Mouse (Mus musculus): ENCODE measurements around the gene Gopc. TPM values are rescaled to one million over a fixed set of nuclear protein-coding genes. Genes with fewer than 3 reads are reported as not detected.

Gopc gene
- polyA plus RNA-seq (2012; rRNA removed), result 4.9 and 5.7 TPM in 2 replicates

GRCm38 (mm10) chr10:52381845-52382591 is at the start of gene Gopc:
Gene Gopc (minus strand): TSS chr10:52382124.
- TF ChIP-seq CTCF (IDR thresholded peaks at IDR 0.05; ENCODE audit: control insufficient read depth, insufficient read depth, insufficient replicate concordance, low read depth, low read length) (no peak), POLR2A (IDR thresholded peaks at IDR 0.05; ENCODE audit: control insufficient read depth, low read depth, low read length) (no peak; the same call in 1 of the 2 replicates)
- H3K27me3 ChIP-seq (ENCODE audit: control insufficient read depth, insufficient read depth, low read length), result no peaks in the 10 kb centered on the region
- peaks cover 2% of the 10 kb centered on the region; the same call in 1 of the 2 replicates for H3K4me1 ChIP-seq (ENCODE audit: control insufficient read depth, insufficient read depth, low read length)
- no peaks in the 10 kb centered on the region for H3K36me3 ChIP-seq (ENCODE audit: control insufficient read depth, insufficient read depth, low read length)
- H3K27ac ChIP-seq (ENCODE audit: control insufficient read depth, insufficient read depth, low read depth, low read length), result peak within 1 kb of the TSS; percentile 90
- peak within 1 kb of the TSS; percentile 94 for H3K4me3 ChIP-seq (ENCODE audit: control insufficient read depth, low read depth, low read length)

GRCm38 (mm10) chr10:52430953-52431352 is 49.0 kb upstream of the Gopc start:
- Histone ChIP-seq H3K27ac (ENCODE audit: control insufficient read depth, insufficient read depth, low read depth, low read length) (no peak overlapping the region), H3K4me1 (ENCODE audit: control insufficient read depth, insufficient read depth, low read length) (no peaks in the 10 kb centered on the region), H3K27me3 (ENCODE audit: control insufficient read depth, insufficient read depth, low read length) (no peaks in the 10 kb centered on the region), H3K36me3 (ENCODE audit: control insufficient read depth, insufficient read depth, low read length) (peaks cover 1% of the 10 kb centered on the region; the same call in 1 of the 2 replicates), H3K4me3 (ENCODE audit: control insufficient read depth, low read depth, low read length) (no peak overlapping the region)
- no peak for TF ChIP-seq CTCF (IDR thresholded peaks at IDR 0.05; ENCODE audit: control insufficient read depth, insufficient read depth, insufficient replicate concordance, low read depth, low read length)
- TF ChIP-seq POLR2A (IDR thresholded peaks at IDR 0.05; ENCODE audit: control insufficient read depth, low read depth, low read length), result no peak

GRCm38 (mm10) chr10:52427634-52428415 is 45.9 kb upstream of the Gopc start:
- H3K27me3 ChIP-seq (ENCODE audit: control insufficient read depth, insufficient read depth, low read length), result no peaks in the 10 kb centered on the region
- no peak overlapping the region for H3K27ac ChIP-seq (ENCODE audit: control insufficient read depth, insufficient read depth, low read depth, low read length)

DNA sequence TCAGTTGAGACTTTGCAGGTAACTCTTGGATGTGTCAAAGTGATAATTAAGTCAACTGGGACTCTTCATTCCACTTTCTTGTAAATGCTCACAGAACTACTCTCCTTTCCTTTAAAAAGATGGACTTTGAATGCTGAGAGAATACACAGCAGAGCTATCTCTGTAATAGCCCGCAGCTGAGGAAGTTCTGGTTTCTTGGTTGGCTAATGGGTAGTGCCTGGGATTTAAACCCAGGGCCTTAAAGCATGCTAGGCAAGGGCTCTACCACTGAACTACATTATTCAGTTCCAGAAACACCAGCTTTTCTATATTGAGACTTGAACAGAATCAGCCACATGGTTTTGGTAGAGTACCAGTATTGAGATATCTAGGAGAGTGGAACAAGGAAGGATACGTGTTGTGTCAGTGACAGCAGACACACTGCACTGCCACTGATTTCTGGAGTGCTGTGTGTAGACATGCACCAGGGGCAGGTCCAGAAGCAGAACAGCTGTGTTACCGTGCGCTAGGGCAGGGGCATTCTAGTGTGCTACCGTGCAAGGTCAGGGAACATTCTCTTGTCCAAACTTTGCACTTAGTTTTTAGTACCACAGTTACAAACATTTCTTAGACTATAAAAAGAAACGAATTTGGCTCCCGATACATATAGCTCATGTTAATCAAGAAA is 44.5 kb upstream of the Gopc start:
- H3K27ac ChIP-seq (ENCODE audit: control insufficient read depth, insufficient read depth, low read depth, low read length), result no peak overlapping the region
- TF ChIP-seq POLR2A (IDR thresholded peaks at IDR 0.05; ENCODE audit: control insufficient read depth, low read depth, low read length) (no peak), CTCF (IDR thresholded peaks at IDR 0.05; ENCODE audit: control insufficient read depth, insufficient read depth, insufficient replicate concordance, low read depth, low read length) (no peak)

More at GRCm38 (mm10) chr10:52427634-52428415, 45.9 kb upstream of the Gopc start:
- no peak for TF ChIP-seq POLR2A (IDR thresholded peaks at IDR 0.05; ENCODE audit: control insufficient read depth, low read depth, low read length)
- no peak for TF ChIP-seq CTCF (IDR thresholded peaks at IDR 0.05; ENCODE audit: control insufficient read depth, insufficient read depth, insufficient replicate concordance, low read depth, low read length)
- H3K4me1 ChIP-seq (ENCODE audit: control insufficient read depth, insufficient read depth, low read length), result no peaks in the 10 kb centered on the region
- peaks cover 1% of the 10 kb centered on the region; the same call in 1 of the 2 replicates for H3K36me3 ChIP-seq (ENCODE audit: control insufficient read depth, insufficient read depth, low read length)
- no peak overlapping the region for H3K4me3 ChIP-seq (ENCODE audit: control insufficient read depth, low read depth, low read length)

DNA sequence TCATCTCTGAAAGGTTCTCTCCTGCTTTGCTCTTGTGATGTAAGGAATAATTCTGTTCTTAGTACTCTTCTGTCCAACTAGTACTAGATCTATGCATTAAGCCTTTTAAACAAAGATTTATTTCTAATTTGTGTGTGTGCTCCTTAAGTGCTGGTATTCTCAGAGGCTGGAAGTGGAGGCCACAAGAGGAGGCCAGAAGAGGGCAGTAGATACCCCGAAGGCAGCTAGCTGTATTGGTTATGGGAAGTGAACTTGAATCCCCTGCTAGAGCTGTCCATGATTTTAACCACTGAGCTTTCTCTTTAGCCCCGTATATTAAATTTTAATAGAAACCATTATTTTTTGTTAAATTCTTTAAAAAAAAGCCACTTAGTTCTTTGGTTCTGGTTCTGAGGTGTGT is 41.2 kb upstream of the Gopc start:
- no peaks in the 10 kb centered on the region for H3K36me3 ChIP-seq (ENCODE audit: control insufficient read depth, insufficient read depth, low read length)
- no peaks in the 10 kb centered on the region for H3K27me3 ChIP-seq (ENCODE audit: control insufficient read depth, insufficient read depth, low read length)
- no peak overlapping the region for H3K27ac ChIP-seq (ENCODE audit: control insufficient read depth, insufficient read depth, low read depth, low read length)
- peaks cover 5% of the 10 kb centered on the region; the same call in 1 of the 2 replicates for H3K4me1 ChIP-seq (ENCODE audit: control insufficient read depth, insufficient read depth, low read length)
- no peak overlapping the region for H3K4me3 ChIP-seq (ENCODE audit: control insufficient read depth, low read depth, low read length)
- TF ChIP-seq CTCF (IDR thresholded peaks at IDR 0.05; ENCODE audit: control insufficient read depth, insufficient read depth, insufficient replicate concordance, low read depth, low read length), result no peak
- no peak for TF ChIP-seq POLR2A (IDR thresholded peaks at IDR 0.05; ENCODE audit: control insufficient read depth, low read depth, low read length)

More for the DNA sequence above, 44.5 kb upstream of the Gopc start:
- no peaks in the 10 kb centered on the region for H3K36me3 ChIP-seq (ENCODE audit: control insufficient read depth, insufficient read depth, low read length)
- no peaks in the 10 kb centered on the region for H3K27me3 ChIP-seq (ENCODE audit: control insufficient read depth, insufficient read depth, low read length)
- H3K4me1 ChIP-seq (ENCODE audit: control insufficient read depth, insufficient read depth, low read length), result no peaks in the 10 kb centered on the region
- no peak overlapping the region for H3K4me3 ChIP-seq (ENCODE audit: control insufficient read depth, low read depth, low read length)

GRCm38 (mm10) chr10:52421716-52422115 is 39.8 kb upstream of the Gopc start:
- no peaks in the 10 kb centered on the region for H3K36me3 ChIP-seq (ENCODE audit: control insufficient read depth, insufficient read depth, low read length)
- H3K27ac ChIP-seq (ENCODE audit: control insufficient read depth, insufficient read depth, low read depth, low read length), result no peak overlapping the region
- peaks cover 7% of the 10 kb centered on the region; the same call in 1 of the 2 replicates for H3K4me1 ChIP-seq (ENCODE audit: control insufficient read depth, insufficient read depth, low read length)
- H3K4me3 ChIP-seq (ENCODE audit: control insufficient read depth, low read depth, low read length), result no peak overlapping the region
- no peak for TF ChIP-seq CTCF (IDR thresholded peaks at IDR 0.05; ENCODE audit: control insufficient read depth, insufficient read depth, insufficient replicate concordance, low read depth, low read length)
- TF ChIP-seq POLR2A (IDR thresholded peaks at IDR 0.05; ENCODE audit: control insufficient read depth, low read depth, low read length), result no peak
- H3K27me3 ChIP-seq (ENCODE audit: control insufficient read depth, insufficient read depth, low read length), result no peaks in the 10 kb centered on the region
